Mouse (Mus musculus) hindlimb bud, embryonic 11.5 days (tissue): ENCODE measurements around the gene Gm29797.

Experiments
- DNase-seq: peaks from one replicate; pipeline ENCODE4 v3.0.0-alpha.2; 2012; ENCODE audit warnings: low read depth, low spot score; ENCODE audit errors: extremely low spot score

Gm29797 gene

DNA sequence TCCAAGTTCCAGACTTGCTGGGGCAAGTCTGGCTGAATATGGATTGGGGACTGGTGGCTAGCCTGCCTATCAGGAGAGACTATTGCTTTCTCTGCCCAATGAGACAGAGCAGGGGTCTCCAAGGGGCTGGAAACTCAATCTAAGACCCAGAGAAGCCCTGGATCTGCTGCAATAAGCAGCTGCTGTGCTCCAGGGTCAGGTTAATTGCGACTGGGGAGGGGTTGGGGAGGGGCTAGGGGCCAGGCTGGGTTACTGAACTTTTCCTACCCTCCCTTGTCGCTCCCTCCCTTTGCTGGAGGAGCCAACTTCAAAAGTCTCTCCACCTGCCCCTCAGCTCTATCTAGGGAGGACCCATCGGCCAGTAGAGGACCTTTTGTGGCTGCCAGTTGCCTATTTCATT is at the start of gene Gm29797:
Gene Gm29797, plus strand, starts transcription at position 301 of the 400 bp plus-strand sequence.
- no peak for DNase-seq

DNA sequence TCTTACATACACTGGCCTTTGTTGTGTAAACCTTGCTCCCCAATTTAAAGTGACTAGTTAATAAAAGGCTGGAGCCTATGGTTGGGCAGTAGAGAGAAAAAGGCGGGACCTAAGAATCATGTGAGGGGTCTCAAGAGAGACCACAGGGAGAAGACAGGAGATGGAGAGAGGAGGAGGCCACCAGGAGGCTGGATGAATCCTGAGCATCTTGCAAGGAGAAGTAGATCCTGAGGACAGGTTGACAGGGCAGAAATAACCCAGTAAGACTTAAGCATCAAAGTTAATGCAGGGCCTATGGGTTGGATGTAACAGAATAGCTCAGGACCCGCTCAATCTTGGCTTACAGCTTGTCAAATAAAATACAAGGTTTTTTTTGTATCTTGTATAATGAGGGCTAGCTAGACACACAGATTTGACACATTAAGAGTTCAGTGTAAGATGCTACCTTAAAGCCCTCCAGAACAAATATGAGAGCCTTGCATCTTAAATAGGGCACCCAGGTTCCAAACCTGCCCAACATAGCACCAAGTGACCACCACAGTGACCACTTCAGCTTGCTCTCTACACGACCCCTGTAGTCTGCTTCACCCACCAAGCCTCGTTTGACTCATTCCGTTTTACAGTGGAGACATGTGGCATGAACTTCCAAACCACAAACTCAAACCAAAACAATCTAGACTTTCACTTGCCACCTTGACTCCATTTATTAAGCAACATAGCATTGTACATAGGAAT is 37.9 kb upstream of the Gm29797 start:
- DNase-seq: no peak

DNA sequence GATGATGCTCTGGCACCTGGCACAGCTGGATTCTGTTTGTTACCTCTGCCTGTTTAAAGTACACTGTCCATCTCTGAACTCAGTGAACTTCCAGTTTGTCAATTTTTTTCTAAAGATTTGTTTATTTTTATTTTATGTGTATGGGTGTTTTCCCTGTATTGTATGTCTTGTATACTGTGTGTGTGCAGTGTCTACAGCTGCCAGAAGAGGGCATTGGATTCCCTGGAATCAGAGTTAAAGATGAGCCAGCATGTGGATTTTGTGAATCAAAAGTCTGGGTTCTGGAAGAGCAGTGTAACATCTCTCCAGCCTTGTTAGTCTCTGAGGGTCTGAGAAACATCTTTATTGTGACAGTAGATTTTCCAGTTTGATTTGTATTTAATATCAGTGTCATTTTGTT is 33.4 kb upstream of the Gm29797 start:
- no peak for DNase-seq

DNA sequence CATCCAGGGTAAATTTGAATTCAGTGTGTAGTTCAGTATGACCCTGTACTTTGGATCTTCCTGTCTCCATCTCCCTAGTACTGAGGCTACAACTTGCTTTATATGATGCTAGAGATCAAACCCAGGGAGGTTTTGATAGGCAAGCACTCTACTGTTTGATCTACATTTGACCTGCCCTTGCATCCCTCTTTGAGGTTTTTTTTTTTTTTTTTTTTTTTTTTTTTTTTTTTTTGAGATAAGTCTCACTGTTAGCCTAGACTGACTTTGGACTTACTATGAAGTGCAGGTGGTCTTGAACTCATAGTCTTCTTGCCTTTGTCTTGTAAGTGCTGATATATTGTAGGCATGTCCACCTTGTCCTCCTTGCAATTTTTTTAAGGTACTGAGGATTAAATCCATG is 28.4 kb upstream of the Gm29797 start:
- no peak for DNase-seq

DNA sequence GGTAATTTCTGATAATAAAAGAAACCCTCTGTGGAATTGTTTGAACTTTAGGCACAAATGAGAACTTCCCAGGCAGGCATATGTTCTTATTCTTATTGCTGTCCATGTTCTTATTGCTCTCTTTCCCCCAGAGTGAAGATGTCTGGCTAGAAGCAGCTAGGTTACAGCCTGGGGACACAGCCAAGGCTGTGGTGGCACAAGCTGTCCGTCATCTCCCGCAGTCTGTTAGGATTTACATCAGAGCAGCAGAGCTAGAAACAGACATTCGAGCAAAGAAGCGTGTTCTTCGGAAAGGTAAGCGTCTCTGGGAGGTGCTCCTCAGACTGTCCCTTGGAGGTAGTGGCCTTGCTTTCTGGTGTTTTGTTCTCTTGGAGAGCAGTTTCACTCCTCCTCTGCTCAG is 24.2 kb upstream of the Gm29797 start:
- DNase-seq: no peak

DNA sequence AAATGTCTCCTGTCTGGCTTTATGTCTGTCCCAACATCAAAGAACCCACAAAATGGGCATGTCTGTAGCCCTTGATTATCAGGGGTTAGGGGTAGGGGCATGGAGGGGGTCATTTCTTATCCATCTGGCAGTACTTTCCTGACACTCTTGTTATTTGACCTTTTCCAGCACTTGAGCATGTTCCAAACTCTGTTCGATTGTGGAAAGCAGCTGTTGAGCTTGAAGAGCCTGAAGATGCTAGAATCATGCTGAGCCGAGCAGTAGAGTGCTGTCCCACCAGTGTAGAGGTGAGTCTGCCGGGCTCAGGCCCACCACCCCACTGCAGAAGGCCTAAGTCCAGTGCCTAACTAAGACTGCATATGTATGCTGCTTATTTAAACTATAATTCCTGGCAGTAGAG is 21.0 kb upstream of the Gm29797 start:
- no peak for DNase-seq

DNA sequence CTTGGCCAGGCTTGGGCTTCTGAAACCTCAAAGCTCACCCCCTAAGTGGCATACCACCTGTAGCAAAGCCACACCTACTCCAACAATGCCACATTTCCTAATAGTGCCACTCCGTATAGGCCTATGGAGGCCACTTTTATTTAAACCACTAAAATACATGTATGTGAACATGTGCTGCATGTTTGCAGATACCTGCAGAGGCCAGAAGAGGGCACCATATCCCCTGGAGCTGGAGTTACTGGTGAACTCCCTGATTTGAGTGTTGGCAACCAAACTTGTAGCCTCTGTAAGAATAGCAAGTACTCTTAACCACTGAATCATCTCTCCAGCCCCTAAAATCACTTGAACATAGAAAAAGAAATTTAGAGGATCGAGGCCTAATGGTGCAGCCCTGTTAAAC is 12.5 kb upstream of the Gm29797 start:
- peak; percentile 37 for DNase-seq

DNA sequence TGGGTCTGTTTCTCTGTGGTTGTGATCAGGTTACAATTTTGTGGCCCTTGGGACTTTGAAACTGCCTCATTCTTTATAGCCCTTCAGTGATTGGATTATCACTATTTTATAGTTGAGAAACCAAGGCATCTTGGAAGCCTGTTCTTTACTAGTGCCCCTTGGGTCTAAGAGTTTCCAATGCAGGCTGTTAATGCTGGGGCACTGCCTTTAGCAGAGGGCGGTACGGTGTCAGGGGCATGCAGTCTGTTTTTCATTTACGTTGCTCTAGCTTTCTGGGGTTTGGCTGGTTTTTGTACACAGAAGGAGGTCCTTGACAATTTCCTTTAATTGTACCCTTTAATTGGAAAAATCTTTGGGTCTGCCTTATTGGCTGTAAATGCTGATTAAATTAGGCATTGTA is 11.2 kb upstream of the Gm29797 start:
- peak; percentile 20 for DNase-seq

DNA sequence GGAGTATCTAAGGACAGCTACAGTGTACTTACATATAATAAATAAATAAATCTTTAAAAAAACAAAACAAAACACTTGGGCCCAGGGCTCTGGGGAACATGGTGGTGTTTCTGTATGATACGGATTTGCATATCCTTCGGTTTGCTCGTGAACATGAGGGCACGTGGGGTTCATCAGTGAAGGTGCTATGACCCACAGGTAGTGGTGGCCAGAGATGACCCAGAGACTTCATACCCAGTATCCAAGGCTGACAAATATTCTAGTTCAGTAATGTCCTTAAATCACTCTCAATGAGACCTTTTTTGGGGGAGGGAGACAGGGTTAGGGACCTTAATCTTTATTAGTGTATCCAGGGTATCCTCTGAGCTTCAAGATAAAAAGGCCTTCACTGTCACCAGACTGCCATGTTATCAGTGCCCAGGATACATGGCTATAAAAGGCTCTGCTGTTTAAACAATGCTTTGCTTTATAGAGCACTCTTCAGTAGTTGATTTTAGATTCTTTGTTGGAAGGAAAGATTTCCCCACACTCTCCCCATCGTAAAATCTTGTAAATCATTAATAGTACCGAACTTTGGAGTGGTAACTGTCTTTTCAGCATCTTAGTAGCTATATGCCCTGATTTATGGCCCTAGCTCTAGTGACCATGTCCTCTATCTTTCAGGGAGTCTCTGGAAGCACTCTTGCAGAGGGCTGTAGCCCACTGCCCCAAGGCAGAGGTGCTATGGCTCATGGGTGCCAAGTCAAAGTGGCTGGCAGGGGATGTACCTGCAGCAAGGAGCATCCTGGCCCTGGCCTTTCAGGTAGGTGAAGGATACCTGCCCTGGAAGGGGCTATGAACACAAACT is 10.0 kb upstream of the Gm29797 start:
- DNase-seq: no peak

DNA sequence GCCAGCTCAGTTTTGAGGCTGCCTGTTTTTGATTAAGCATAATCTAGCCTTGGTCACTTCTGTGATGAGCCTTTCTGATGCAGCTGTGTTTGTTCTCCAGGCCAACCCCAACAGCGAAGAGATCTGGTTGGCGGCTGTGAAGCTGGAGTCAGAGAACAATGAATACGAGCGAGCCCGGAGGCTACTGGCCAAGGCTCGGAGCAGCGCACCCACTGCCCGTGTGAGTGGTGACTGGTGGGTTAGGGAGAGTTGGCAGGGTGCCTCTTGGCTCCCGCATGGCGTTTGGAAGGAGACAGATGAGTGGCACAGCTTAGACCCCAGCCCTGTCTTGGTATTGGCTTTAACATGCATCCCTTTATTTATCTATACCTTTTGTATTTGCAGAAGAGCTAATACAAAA is 7.9 kb upstream of the Gm29797 start:
- no peak for DNase-seq

DNA sequence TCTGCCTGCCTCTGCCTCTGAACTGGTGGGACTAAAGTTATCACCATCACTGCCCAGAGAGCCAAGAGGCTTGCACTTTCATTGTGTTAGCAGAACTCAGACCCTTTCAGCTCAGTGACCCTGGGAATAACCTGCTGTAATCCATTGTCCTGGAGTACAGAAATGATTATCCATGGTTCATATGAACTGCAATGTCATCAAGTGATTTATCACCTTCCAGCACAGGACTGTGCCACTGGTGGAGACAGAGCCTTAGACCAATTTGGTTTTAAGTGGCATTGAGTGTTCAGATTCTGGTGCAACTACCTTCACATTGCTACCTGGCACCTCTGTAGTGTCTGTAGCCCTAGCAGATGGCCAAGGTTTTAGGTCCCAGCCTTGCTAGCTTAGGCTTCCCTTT is 3.8 kb upstream of the Gm29797 start:
- DNase-seq: no peak

DNA sequence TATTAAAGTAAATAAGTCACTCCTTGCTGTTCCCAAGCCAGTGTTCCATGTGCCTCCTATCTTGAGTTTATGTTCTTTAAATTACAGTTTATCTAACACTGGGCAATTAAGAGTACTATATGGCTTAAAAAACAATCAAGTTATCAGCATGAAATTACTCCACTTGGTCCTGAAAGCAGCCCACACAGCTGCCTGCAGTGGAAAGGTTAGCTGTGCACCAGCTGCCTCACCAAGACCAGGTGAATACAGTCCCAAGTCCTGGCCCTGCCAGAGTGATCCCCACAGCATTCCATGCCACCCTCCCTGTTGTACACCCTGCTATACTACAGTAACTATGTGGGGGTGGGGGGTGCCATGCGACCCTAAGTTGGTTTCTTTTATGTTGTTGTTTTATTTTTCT is 3.3 kb upstream of the Gm29797 start:
- DNase-seq: no peak

DNA sequence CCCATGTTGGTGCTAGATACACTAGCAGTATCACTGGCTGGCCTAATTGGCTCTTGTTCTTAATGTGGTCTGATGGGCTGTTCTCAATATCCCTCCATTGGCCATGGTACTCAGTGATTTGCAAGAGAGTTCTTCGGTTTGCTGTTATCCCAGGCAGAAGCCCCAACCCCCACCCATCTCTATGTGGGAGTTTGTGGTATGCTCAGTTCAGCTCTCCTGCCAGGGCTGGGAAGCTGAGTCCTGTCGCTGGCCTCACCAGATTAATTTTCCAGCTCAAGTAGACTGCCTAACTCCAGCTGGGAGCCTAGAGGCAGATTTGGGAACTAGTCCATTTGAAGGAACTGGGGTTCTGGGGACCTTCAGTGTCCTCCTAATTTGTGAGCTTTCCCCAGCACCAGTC is 607 bp downstream of the Gm29797 start:
- DNase-seq: no peak

DNA sequence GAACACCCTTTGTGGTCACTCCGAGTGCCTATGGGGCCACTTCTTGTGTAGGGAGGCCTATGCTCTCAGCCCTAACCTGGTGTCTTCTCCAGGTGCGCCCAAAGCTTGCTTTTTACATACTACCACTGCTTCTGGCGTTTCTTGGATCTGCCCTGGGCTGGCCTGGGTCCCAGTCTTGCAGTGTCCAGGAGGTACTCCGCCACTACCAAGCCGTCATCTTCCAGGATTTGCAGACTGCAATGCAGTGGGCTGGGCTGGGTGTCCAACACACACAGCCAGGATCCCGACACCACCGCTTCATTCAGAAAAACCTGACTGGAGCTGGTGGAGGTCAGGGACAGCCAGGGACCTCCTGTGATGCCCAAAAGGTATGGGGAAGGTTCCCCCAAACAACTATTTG is 1.7 kb downstream of the Gm29797 start:
- no peak for DNase-seq

DNA sequence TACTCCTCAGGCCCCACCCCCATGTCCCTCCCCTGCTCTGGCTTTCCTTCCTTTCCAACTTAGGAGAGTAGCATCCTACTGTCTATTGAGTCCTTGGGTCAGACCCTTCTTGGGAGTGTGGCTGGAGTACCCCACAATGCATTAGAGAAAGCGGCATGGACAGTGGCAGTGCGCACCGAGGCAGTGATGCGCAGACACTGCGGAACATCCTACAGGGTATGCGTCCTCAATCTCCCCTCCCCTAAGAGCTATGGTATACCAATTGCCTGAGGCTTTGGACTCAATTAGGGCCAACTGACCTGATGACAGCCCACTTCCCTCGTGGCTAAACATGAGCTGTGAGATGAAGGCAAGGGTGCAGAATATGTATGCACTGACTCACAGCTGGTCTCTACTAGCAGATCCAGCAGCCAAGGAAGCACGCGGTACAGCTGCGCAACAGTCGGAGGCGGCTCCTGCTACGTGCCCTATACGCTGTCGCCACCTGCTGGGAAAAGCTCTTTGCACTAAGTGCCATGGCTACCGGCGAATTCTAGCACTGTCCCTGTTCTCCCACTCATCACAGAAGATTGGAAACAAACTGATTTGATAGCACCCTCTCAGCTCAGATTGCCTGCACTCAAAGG is 2.2 kb downstream of the Gm29797 start:
- no peak for DNase-seq

DNA sequence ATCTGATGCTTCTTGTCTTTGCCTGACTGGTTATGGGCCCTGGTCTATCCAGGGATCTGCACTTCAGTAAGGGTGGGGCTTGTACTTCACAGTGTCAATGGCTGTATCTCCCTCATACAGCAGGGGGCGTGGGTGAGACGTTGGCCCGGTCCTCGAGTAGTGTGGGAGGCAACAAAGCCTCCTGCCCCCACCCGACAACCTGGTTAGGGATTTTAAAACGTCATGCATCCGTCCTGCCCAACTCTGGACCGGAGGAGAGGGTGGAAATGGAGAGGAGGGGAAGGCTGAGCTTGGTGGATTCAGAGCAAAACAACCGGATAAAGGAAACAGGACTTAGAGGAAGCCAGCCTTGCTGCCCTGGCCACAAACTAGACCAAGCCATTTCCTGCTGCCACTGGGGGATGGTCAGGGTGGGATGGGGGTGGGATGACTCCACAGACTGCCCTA is 2.8 kb downstream of the Gm29797 start:
- no peak for DNase-seq

DNA sequence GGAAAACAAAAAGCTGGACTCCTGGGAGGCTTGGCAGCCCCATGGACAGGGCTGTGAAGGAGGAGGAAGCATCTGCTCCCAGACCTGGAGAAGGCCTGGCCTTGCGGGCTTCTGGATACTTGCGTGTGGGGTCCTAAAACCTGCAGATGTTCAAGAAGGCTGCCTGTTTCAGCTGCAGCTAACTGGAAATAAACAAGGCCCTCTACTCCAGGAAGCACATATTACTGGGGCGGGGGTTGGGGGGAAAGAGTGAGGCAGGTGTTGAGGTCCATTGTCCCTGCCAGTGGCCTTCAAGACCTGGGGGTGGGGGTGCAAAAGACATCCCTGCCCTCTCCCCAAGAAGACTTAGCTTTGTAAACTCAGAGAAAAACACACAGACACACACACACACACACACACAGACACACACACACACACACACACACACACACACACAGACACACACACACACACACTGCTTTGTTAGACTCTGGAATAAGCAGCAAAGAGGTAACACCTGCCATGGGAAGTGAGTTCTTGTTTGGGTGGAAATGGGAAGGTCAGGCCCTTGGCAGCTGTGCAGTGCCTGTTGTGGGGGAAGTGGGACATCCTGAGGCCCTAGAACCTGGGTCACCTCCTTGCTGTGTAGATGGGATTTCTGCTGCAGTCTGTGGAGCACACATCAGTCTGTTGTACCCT is 5.9 kb downstream of the Gm29797 start:
- DNase-seq: no peak

DNA sequence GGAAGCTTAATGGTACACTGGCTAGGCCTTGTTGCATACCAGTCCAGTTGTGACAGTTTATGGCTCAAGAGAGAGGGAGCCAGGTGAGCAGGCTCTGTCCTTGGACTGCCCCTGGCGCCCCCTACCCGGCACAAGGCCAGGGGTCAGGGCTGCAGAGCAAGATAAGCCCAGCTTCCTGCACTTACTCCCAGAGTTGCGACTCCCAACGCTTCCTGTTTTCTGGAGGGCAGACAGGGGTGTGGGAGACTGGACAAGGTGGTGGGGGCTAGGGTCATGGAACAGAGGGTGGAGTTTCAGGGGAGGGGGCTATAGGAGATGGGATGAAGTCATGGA is 6.4 kb downstream of the Gm29797 start:
- no peak for DNase-seq

DNA sequence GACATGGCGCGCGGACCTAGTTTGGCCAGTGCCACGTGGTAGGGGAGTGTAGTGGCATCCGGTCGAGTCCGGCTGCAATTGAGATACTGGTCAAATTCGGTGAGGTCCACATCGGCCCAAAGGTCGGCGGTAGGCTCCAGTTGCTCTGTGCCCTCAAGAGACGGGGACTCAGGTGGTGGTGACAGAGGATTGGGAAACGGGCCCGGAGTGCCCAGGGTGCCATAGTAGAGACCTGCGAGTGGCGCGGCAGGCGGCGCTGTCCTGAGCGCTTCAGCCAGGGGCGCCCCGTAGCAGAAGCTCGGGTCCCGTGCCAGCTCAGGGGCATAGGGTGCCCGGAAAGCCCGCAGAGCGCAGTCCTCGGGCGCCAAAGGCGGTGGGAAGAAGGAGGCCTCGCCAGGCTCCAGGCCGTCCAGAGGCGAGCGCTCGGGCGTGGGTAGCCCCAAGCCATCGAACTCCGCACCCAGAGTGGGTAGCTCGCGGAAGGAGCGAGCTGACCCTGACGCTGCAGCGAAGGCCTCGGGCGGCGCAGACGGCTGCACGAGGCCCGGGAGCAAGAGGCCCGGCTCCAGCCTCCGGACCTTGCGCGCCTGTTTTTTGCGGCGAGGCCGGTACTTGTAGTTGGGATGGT is 13.6 kb downstream of the Gm29797 start:
- no peak for DNase-seq

DNA sequence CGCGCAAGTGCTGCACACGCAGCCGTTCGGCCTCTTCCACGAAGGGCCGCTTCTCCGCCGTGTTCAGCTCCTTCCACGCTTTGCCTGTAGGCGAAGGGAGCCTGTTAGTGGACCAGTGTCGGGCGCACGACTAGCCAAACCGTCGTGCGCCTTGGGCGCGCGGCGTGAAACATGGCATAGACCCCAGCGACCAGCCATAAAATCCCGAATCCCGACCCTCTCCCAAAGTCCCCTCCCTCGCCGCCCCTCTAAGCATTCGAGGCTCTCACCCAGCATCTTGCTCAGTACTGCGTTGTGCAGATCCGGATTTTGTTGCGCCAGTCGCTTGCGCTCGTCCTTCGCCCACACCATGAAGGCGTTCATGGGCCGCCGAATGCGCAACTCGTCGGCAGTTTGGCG is 14.1 kb downstream of the Gm29797 start:
- DNase-seq: no peak

DNA sequence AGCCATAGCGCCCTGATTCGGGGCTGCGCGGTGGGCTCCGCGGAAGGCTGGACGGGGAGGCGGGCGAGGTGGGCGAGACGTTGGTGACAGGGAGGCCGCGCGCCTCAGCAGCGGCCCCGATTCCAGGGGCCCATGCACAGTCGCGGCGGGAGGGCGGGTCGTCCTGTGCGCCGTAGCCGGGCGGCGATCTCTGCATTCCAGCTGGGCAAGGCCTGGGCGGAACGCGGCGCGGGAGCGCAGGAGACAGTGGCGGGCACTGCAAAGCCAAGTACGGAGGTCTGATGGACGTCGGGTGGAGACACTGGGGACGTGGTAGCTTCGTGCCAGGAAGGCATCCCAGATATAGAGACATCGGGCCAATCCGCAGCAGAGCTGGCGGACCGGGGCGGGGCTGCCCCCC is 14.5 kb downstream of the Gm29797 start, which contains the start of gene Sox18:
Gene Sox18, minus strand, starts transcription at position 315 of the 400 bp plus-strand sequence.
- no peak for DNase-seq
